Mouse (Mus musculus): ENCODE results near the gene Plekhg1. TPM values are rescaled to one million over a fixed set of nuclear protein-coding genes. Genes with fewer than 3 reads are reported as not detected.

Plekhg1 gene
- polyA plus RNA-seq, 1 experiment from 2014 or later: 6.0 TPM

GRCm38 (mm10) chr10:3718021-3718865 is 21.9 kb upstream of the Plekhg1 start:
- TF ChIP-seq CTCF (IDR thresholded peaks at IDR 0.05) (peak; percentile 13; the same call in 1 of the 2 replicates), EP300 (IDR thresholded peaks at IDR 0.05) (peak; percentile 71)
- Histone ChIP-seq H3K27me3 (replicated peaks; ENCODE audit: insufficient read depth, low read length) (no peaks in the 10 kb centered on the region), H3K27ac (ENCODE audit: low read length) (peak overlapping the region; percentile 78), H3K4me3 (ENCODE audit: low read depth, low read length) (0 out of 2 replicates have a peak overlapping the region, but pooled peaks have one; percentile 1), H3K36me3 (ENCODE audit: insufficient read depth, low read length) (no peaks in the 10 kb centered on the region), H3K4me1 (ENCODE audit: insufficient read depth, low read depth, low read length) (no peaks in the 10 kb centered on the region; the same call in 1 of the 2 replicates), H3K9ac (replicated peaks; ENCODE audit: low read depth) (no peak overlapping the region), H3K9me3 (ENCODE audit: low read length) (0 out of 2 replicates have a peak, but pooled peaks cover 5% of the 10 kb centered on the region), H3K4me2 (replicated peaks; ENCODE audit: low read depth, low read length) (peak overlapping the region; percentile 37)
- 37% methylated on average over 16 of the region's 16 CpGs for WGBS
- DNase-seq (ENCODE audit: low spot score) (peak; percentile 75), ATAC-seq (peak; percentile 95)

GRCm38 (mm10) chr10:3720296-3720695 is 19.9 kb upstream of the Plekhg1 start:
- TF ChIP-seq CTCF (IDR thresholded peaks at IDR 0.05): no peak
- TF ChIP-seq EP300 (IDR thresholded peaks at IDR 0.05): no peak
- H3K27me3 ChIP-seq (replicated peaks; ENCODE audit: insufficient read depth, low read length): no peaks in the 10 kb centered on the region
- DNase-seq (ENCODE audit: low spot score): no peak
- H3K4me2 ChIP-seq (replicated peaks; ENCODE audit: low read depth, low read length): no peak overlapping the region
- WGBS: 69% methylated on average over 2 of the region's 2 CpGs
- no peak for ATAC-seq
- no peaks in the 10 kb centered on the region for H3K9me3 ChIP-seq (ENCODE audit: low read length)
- no peak overlapping the region for H3K27ac ChIP-seq (ENCODE audit: low read length)
- H3K9ac ChIP-seq (replicated peaks; ENCODE audit: low read depth): no peak overlapping the region
- no peaks in the 10 kb centered on the region for H3K36me3 ChIP-seq (ENCODE audit: insufficient read depth, low read length)
- H3K4me1 ChIP-seq (ENCODE audit: insufficient read depth, low read depth, low read length): no peaks in the 10 kb centered on the region; the same call in 1 of the 2 replicates
- H3K4me3 ChIP-seq (ENCODE audit: low read depth, low read length): no peak overlapping the region

GRCm38 (mm10) chr10:3722339-3722738 is 17.8 kb upstream of the Plekhg1 start:
- H3K4me2 ChIP-seq (replicated peaks; ENCODE audit: low read depth, low read length): no peak overlapping the region
- no peak overlapping the region for H3K4me3 ChIP-seq (ENCODE audit: low read depth, low read length)
- H3K27ac ChIP-seq (ENCODE audit: low read length): no peak overlapping the region
- no peak for TF ChIP-seq EP300 (IDR thresholded peaks at IDR 0.05)
- TF ChIP-seq CTCF (IDR thresholded peaks at IDR 0.05): no peak
- DNase-seq (ENCODE audit: low spot score): no peak
- ATAC-seq: no peak
- no peaks in the 10 kb centered on the region; the same call in 1 of the 2 replicates for H3K4me1 ChIP-seq (ENCODE audit: insufficient read depth, low read depth, low read length)
- H3K27me3 ChIP-seq (replicated peaks; ENCODE audit: insufficient read depth, low read length): no peaks in the 10 kb centered on the region
- H3K36me3 ChIP-seq (ENCODE audit: insufficient read depth, low read length): no peaks in the 10 kb centered on the region
- no peak overlapping the region for H3K9ac ChIP-seq (replicated peaks; ENCODE audit: low read depth)
- H3K9me3 ChIP-seq (ENCODE audit: low read length): no peaks in the 10 kb centered on the region
- 58% methylated on average over 2 of the region's 2 CpGs for WGBS

GRCm38 (mm10) chr10:3724665-3725064 is 15.5 kb upstream of the Plekhg1 start:
- ATAC-seq (no peak), DNase-seq (ENCODE audit: low spot score) (no peak)
- TF ChIP-seq EP300 (IDR thresholded peaks at IDR 0.05) (no peak), CTCF (IDR thresholded peaks at IDR 0.05) (no peak)
- H3K9me3 ChIP-seq (ENCODE audit: low read length): no peaks in the 10 kb centered on the region
- H3K27me3 ChIP-seq (replicated peaks; ENCODE audit: insufficient read depth, low read length): no peaks in the 10 kb centered on the region
- no peak overlapping the region for H3K9ac ChIP-seq (replicated peaks; ENCODE audit: low read depth)
- no peaks in the 10 kb centered on the region for H3K36me3 ChIP-seq (ENCODE audit: insufficient read depth, low read length)
- H3K4me3 ChIP-seq (ENCODE audit: low read depth, low read length): no peak overlapping the region
- no peak overlapping the region for H3K4me2 ChIP-seq (replicated peaks; ENCODE audit: low read depth, low read length)
- H3K4me1 ChIP-seq (ENCODE audit: insufficient read depth, low read depth, low read length): no peaks in the 10 kb centered on the region; the same call in 1 of the 2 replicates
- 67% methylated on average over 1 of the region's 1 CpGs for WGBS
- no peak overlapping the region for H3K27ac ChIP-seq (ENCODE audit: low read length)

- DNase-seq (ENCODE audit: low spot score): no peak
- no peaks in the 10 kb centered on the region for H3K9me3 ChIP-seq (ENCODE audit: low read length)
- no peaks in the 10 kb centered on the region for H3K4me1 ChIP-seq (ENCODE audit: insufficient read depth, low read depth, low read length)
- no peaks in the 10 kb centered on the region for H3K27me3 ChIP-seq (replicated peaks; ENCODE audit: insufficient read depth, low read length)
- WGBS: 76% methylated on average over 3 of the region's 3 CpGs
- H3K36me3 ChIP-seq (ENCODE audit: insufficient read depth, low read length): no peaks in the 10 kb centered on the region
- no peak for ATAC-seq
- H3K4me2 ChIP-seq (replicated peaks; ENCODE audit: low read depth, low read length): no peak overlapping the region
- H3K27ac ChIP-seq (ENCODE audit: low read length): no peak overlapping the region
- no peak overlapping the region for H3K9ac ChIP-seq (replicated peaks; ENCODE audit: low read depth)
- no peak overlapping the region for H3K4me3 ChIP-seq (ENCODE audit: low read depth, low read length)
- TF ChIP-seq CTCF (IDR thresholded peaks at IDR 0.05): no peak
- no peak for TF ChIP-seq EP300 (IDR thresholded peaks at IDR 0.05)
Measured at GRCm38 (mm10) chr10:3729666-3730065, 10.5 kb upstream of the Plekhg1 start.

- no peak for ATAC-seq
- WGBS: 38% methylated on average over 4 of the region's 4 CpGs
Measured at GRCm38 (mm10) chr10:3730314-3730713, 9.8 kb upstream of the Plekhg1 start.

More at GRCm38 (mm10) chr10:3730314-3730713, 9.8 kb upstream of the Plekhg1 start:
- no peaks in the 10 kb centered on the region for H3K4me1 ChIP-seq (ENCODE audit: insufficient read depth, low read depth, low read length)
- TF ChIP-seq EP300 (IDR thresholded peaks at IDR 0.05) (no peak), CTCF (IDR thresholded peaks at IDR 0.05) (no peak)
- H3K9me3 ChIP-seq (ENCODE audit: low read length): no peaks in the 10 kb centered on the region
- no peak overlapping the region for H3K27ac ChIP-seq (ENCODE audit: low read length)
- no peaks in the 10 kb centered on the region for H3K36me3 ChIP-seq (ENCODE audit: insufficient read depth, low read length)
- no peak overlapping the region for H3K4me3 ChIP-seq (ENCODE audit: low read depth, low read length)
- no peaks in the 10 kb centered on the region for H3K27me3 ChIP-seq (replicated peaks; ENCODE audit: insufficient read depth, low read length)
- no peak overlapping the region for H3K4me2 ChIP-seq (replicated peaks; ENCODE audit: low read depth, low read length)
- DNase-seq (ENCODE audit: low spot score): no peak
- no peak overlapping the region for H3K9ac ChIP-seq (replicated peaks; ENCODE audit: low read depth)

Data from lung, postnatal 0 days (tissue).